Mouse (Mus musculus): ENCODE data around the gene Ahsa1.

DNA sequence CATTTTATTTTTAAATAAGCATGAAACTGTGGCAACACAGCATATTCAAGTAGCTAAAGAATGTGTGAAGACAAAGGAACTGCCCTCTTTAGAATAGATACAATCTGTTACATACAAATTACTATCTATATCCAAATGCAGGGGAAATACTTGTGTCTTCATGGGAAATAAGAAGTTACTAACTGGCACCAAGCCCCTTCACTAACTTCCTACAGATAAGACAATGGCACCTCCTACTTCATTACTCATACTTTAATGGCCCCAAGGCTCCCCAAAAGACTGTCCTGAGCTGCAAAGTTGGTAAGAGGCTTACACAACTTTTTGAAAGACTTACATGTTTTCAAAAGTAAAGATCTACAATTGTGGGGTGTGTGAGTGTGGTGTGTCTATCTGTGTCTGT lies 48.7 kb upstream of the Ahsa1 start:
- no peak for TF ChIP-seq CTCF (IDR thresholded peaks at IDR 0.05; ENCODE audit: insufficient read depth, low read length)
- TF ChIP-seq POLR2A (IDR thresholded peaks at IDR 0.05; ENCODE audit: borderline replicate concordance, extremely low read depth, low read depth, low read length), result no peak
